Mouse (Mus musculus): ENCODE results near the gene Fbxl17.

Gene Fbxl17

GRCm38 (mm10) chr17:63107515-63107914 is 392.3 kb downstream of the Fbxl17 start:
- in situ Hi-C loops (cut with MboI), result no loop called here

GRCm38 (mm10) chr17:63095553-63095952 is 404.3 kb downstream of the Fbxl17 start:
- in situ Hi-C loops (cut with MboI), result no loop called here

GRCm38 (mm10) chr17:63095017-63095416 is 404.8 kb downstream of the Fbxl17 start:
- in situ Hi-C loops (cut with MboI), result no loop called here

- in situ Hi-C loops (cut with MboI), result no loop called here
Measured at GRCm38 (mm10) chr17:63093184-63093583, 406.6 kb downstream of the Fbxl17 start.

GRCm38 (mm10) chr17:63092774-63093173 is 407.0 kb downstream of the Fbxl17 start:
- in situ Hi-C loops (cut with MboI), result no loop called here

- in situ Hi-C loops (cut with MboI), result no loop called here
Measured at GRCm38 (mm10) chr17:63090112-63090511, 409.7 kb downstream of the Fbxl17 start.

GRCm38 (mm10) chr17:63087265-63087664 is 412.6 kb downstream of the Fbxl17 start:
- in situ Hi-C loops (cut with MboI), result no loop called here

GRCm38 (mm10) chr17:63086526-63086925 is 413.3 kb downstream of the Fbxl17 start:
- in situ Hi-C loops (cut with MboI), result no loop called here

- in situ Hi-C loops (cut with MboI), result no loop called here
Measured at GRCm38 (mm10) chr17:63085227-63085626, 414.6 kb downstream of the Fbxl17 start.

- in situ Hi-C loops (cut with MboI), result no loop called here
Measured at GRCm38 (mm10) chr17:63079087-63079486, 420.7 kb downstream of the Fbxl17 start.

GRCm38 (mm10) chr17:63077509-63077908 is 422.3 kb downstream of the Fbxl17 start:
- in situ Hi-C loops (cut with MboI), result no loop called here

- in situ Hi-C loops (cut with MboI), result no loop called here
Measured at GRCm38 (mm10) chr17:63076661-63077060, 423.2 kb downstream of the Fbxl17 start.

- in situ Hi-C loops (cut with MboI), result no loop called here
Measured at GRCm38 (mm10) chr17:63076037-63076426, 423.8 kb downstream of the Fbxl17 start.

GRCm38 (mm10) chr17:63075091-63076036 is 424.5 kb downstream of the Fbxl17 start:
- in situ Hi-C loops (cut with MboI), result no loop called here

- in situ Hi-C loops (cut with MboI), result no loop called here
Measured at GRCm38 (mm10) chr17:63073342-63073741, 426.5 kb downstream of the Fbxl17 start.

GRCm38 (mm10) chr17:63071134-63071923 is 428.5 kb downstream of the Fbxl17 start:
- in situ Hi-C loops (cut with MboI), result no loop called here

GRCm38 (mm10) chr17:63070161-63070761 is 429.6 kb downstream of the Fbxl17 start:
- in situ Hi-C loops (cut with MboI), result no loop called here

GRCm38 (mm10) chr17:63062785-63063184 is 437.0 kb downstream of the Fbxl17 start:
- in situ Hi-C loops (cut with MboI), result no loop called here

- in situ Hi-C loops (cut with MboI), result no loop called here
Measured at GRCm38 (mm10) chr17:63061786-63062185, 438.0 kb downstream of the Fbxl17 start.

- in situ Hi-C loops (cut with MboI), result no loop called here
Measured at GRCm38 (mm10) chr17:63060814-63061213, 439.0 kb downstream of the Fbxl17 start.

- in situ Hi-C loops (cut with MboI), result no loop called here
Measured at GRCm38 (mm10) chr17:63057740-63058388, 442.0 kb downstream of the Fbxl17 start.

GRCm38 (mm10) chr17:63056976-63057375 is 442.8 kb downstream of the Fbxl17 start:
- in situ Hi-C loops (cut with MboI), result no loop called here

All from mature B cell (primary cell).